Mouse (Mus musculus): ENCODE data around the gene Rasal1. TPM values are rescaled to one million over a fixed set of nuclear protein-coding genes. Genes with fewer than 3 reads are reported as not detected.

Gene Rasal1
- polyA plus RNA-seq, 1 experiment from 2014 or later: 0.31 TPM

GRCm38 (mm10) chr5:120702421-120702820, 53.8 kb downstream of the Rasal1 start:
- Histone ChIP-seq H3K9me3 (no peaks in the 10 kb centered on the region), H3K27me3 (peaks cover 36% of the 10 kb centered on the region), H3K4me2 (no peak overlapping the region), H3K36me3 (no peaks in the 10 kb centered on the region), H3K9ac (no peak overlapping the region), H3K27ac (replicated peaks) (no peak overlapping the region), H3K4me3 (no peak overlapping the region), H3K4me1 (replicated peaks) (peaks cover 84% of the 10 kb centered on the region)
- WGBS: 75% methylated on average over 4 of the region's 4 CpGs
- ATAC-seq (ENCODE audit: low read depth): no peak

- 94% methylated on average over 2 of the region's 2 CpGs for WGBS
- H3K4me1 ChIP-seq (replicated peaks): peaks cover 84% of the 10 kb centered on the region
- ATAC-seq (ENCODE audit: low read depth): no peak
Observed at GRCm38 (mm10) chr5:120702969-120703368, 54.4 kb downstream of the Rasal1 start.

GRCm38 (mm10) chr5:120703660-120704059, 55.0 kb downstream of the Rasal1 start:
- Histone ChIP-seq H3K36me3 (no peaks in the 10 kb centered on the region), H3K4me3 (no peak overlapping the region), H3K4me1 (replicated peaks) (peaks cover 84% of the 10 kb centered on the region), H3K27ac (replicated peaks) (no peak overlapping the region), H3K9me3 (no peaks in the 10 kb centered on the region), H3K4me2 (no peak overlapping the region), H3K27me3 (peaks cover 30% of the 10 kb centered on the region), H3K9ac (no peak overlapping the region)
- no peak for ATAC-seq (ENCODE audit: low read depth)
- 74% methylated on average over 3 of the region's 3 CpGs for WGBS

More at GRCm38 (mm10) chr5:120702969-120703368, 54.4 kb downstream of the Rasal1 start:
- Histone ChIP-seq H3K4me3 (no peak overlapping the region), H3K27ac (replicated peaks) (no peak overlapping the region), H3K36me3 (no peaks in the 10 kb centered on the region), H3K9ac (no peak overlapping the region), H3K27me3 (peaks cover 30% of the 10 kb centered on the region), H3K9me3 (no peaks in the 10 kb centered on the region), H3K4me2 (no peak overlapping the region)

- H3K9me3 ChIP-seq: no peaks in the 10 kb centered on the region
- H3K4me3 ChIP-seq: no peak overlapping the region
- no peaks in the 10 kb centered on the region for H3K36me3 ChIP-seq
- H3K4me2 ChIP-seq: no peak overlapping the region
- H3K27ac ChIP-seq (replicated peaks): no peak overlapping the region
- 34% methylated on average over 6 of the region's 6 CpGs for WGBS
- peaks cover 84% of the 10 kb centered on the region for H3K4me1 ChIP-seq (replicated peaks)
- no peak for ATAC-seq (ENCODE audit: low read depth)
- no peak overlapping the region for H3K9ac ChIP-seq
- peaks cover 36% of the 10 kb centered on the region for H3K27me3 ChIP-seq
Observed at GRCm38 (mm10) chr5:120704421-120704820, 55.8 kb downstream of the Rasal1 start.

- WGBS: 2% methylated on average over 16 of the region's 16 CpGs
- Histone ChIP-seq H3K27me3 (peaks cover 40% of the 10 kb centered on the region), H3K27ac (replicated peaks) (no peak overlapping the region), H3K9me3 (no peaks in the 10 kb centered on the region), H3K4me2 (peak overlapping the region; percentile 50), H3K4me1 (replicated peaks) (peaks cover 84% of the 10 kb centered on the region), H3K36me3 (no peaks in the 10 kb centered on the region), H3K4me3 (peak overlapping the region; percentile 21), H3K9ac (peak overlapping the region; percentile 46)
- ATAC-seq (ENCODE audit: low read depth): no peak
Observed at GRCm38 (mm10) chr5:120706541-120706940, 57.9 kb downstream of the Rasal1 start.

GRCm38 (mm10) chr5:120706976-120707375, 58.4 kb downstream of the Rasal1 start:
- Histone ChIP-seq H3K4me3 (peak overlapping the region; percentile 21), H3K36me3 (no peaks in the 10 kb centered on the region), H3K27ac (replicated peaks) (no peak overlapping the region), H3K4me1 (replicated peaks) (peaks cover 86% of the 10 kb centered on the region), H3K9ac (peak overlapping the region; percentile 46), H3K4me2 (peak overlapping the region; percentile 50), H3K27me3 (peaks cover 44% of the 10 kb centered on the region), H3K9me3 (no peaks in the 10 kb centered on the region)
- WGBS: 35% methylated on average over 13 of the region's 13 CpGs
- no peak for ATAC-seq (ENCODE audit: low read depth)

GRCm38 (mm10) chr5:120710161-120710825, 61.7 kb downstream of the Rasal1 start:
- 2% methylated on average over 40 of the region's 40 CpGs for WGBS
- Histone ChIP-seq H3K4me3 (peak overlapping the region; percentile 76), H3K9me3 (no peaks in the 10 kb centered on the region), H3K4me1 (replicated peaks) (peaks cover 74% of the 10 kb centered on the region), H3K27ac (replicated peaks) (peak overlapping the region; percentile 92), H3K9ac (peak overlapping the region; percentile 95), H3K36me3 (no peaks in the 10 kb centered on the region), H3K4me2 (peak overlapping the region; percentile 85), H3K27me3 (peaks cover 74% of the 10 kb centered on the region)
- ATAC-seq (ENCODE audit: low read depth): peak; percentile 23

GRCm38 (mm10) chr5:120710826-120711248, 62.2 kb downstream of the Rasal1 start:
- no peaks in the 10 kb centered on the region for H3K36me3 ChIP-seq
- H3K9me3 ChIP-seq: no peaks in the 10 kb centered on the region
- H3K27ac ChIP-seq (replicated peaks): peak overlapping the region; percentile 92
- peak overlapping the region; percentile 85 for H3K4me2 ChIP-seq
- WGBS: 1% methylated on average over 28 of the region's 34 CpGs
- peak overlapping the region; percentile 95 for H3K9ac ChIP-seq
- H3K4me1 ChIP-seq (replicated peaks): peaks cover 69% of the 10 kb centered on the region
- peak; percentile 46 for ATAC-seq (ENCODE audit: low read depth)
- peaks cover 72% of the 10 kb centered on the region for H3K27me3 ChIP-seq
- H3K4me3 ChIP-seq: peak overlapping the region; percentile 76

- Histone ChIP-seq H3K4me3 (peak overlapping the region; percentile 76), H3K9ac (peak overlapping the region; percentile 95), H3K4me1 (replicated peaks) (peaks cover 63% of the 10 kb centered on the region), H3K9me3 (no peaks in the 10 kb centered on the region), H3K36me3 (no peaks in the 10 kb centered on the region), H3K4me2 (peak overlapping the region; percentile 85), H3K27ac (replicated peaks) (peak overlapping the region; percentile 92), H3K27me3 (peaks cover 75% of the 10 kb centered on the region)
- ATAC-seq (ENCODE audit: low read depth): 0 out of 2 replicates have a peak, but pooled peaks have one; percentile 37
- WGBS: 2% methylated on average over 37 of the region's 43 CpGs
Observed at GRCm38 (mm10) chr5:120711416-120711815, 62.8 kb downstream of the Rasal1 start.

GRCm38 (mm10) chr5:120711827-120712226, 63.2 kb downstream of the Rasal1 start, which contains the start of gene Dtx1:
TSS of gene Dtx1 (minus strand) at chr5:120711927.
- Histone ChIP-seq H3K9ac (peak within 1 kb of the TSS; percentile 95), H3K27me3 (peaks cover 79% of the 10 kb centered on the region), H3K4me1 (replicated peaks) (peaks cover 59% of the 10 kb centered on the region), H3K36me3 (no peaks in the 10 kb centered on the region), H3K4me3 (peak within 1 kb of the TSS; percentile 76), H3K27ac (replicated peaks) (peak within 1 kb of the TSS; percentile 92), H3K9me3 (no peaks in the 10 kb centered on the region), H3K4me2 (peak within 1 kb of the TSS; percentile 85)
- 36% methylated on average over 3 of the region's 3 CpGs for WGBS
- ATAC-seq (ENCODE audit: low read depth): no peak

- Histone ChIP-seq H3K4me1 (replicated peaks) (peaks cover 50% of the 10 kb centered on the region), H3K27me3 (peaks cover 79% of the 10 kb centered on the region), H3K9me3 (no peaks in the 10 kb centered on the region), H3K36me3 (no peaks in the 10 kb centered on the region), H3K9ac (no peak overlapping the region), H3K4me3 (no peak overlapping the region), H3K4me2 (no peak overlapping the region), H3K27ac (replicated peaks) (no peak overlapping the region)
- WGBS: 51% methylated on average over 8 of the region's 8 CpGs
- no peak for ATAC-seq (ENCODE audit: low read depth)
Observed at GRCm38 (mm10) chr5:120712721-120713120, 64.1 kb downstream of the Rasal1 start.

GRCm38 (mm10) chr5:120714314-120714713, 65.7 kb downstream of the Rasal1 start:
- H3K9me3 ChIP-seq: no peaks in the 10 kb centered on the region
- H3K27ac ChIP-seq (replicated peaks): no peak overlapping the region
- H3K36me3 ChIP-seq: no peaks in the 10 kb centered on the region
- H3K4me3 ChIP-seq: no peak overlapping the region
- ATAC-seq (ENCODE audit: low read depth): no peak
- H3K27me3 ChIP-seq: peaks cover 68% of the 10 kb centered on the region
- H3K4me2 ChIP-seq: no peak overlapping the region
- no peak overlapping the region for H3K9ac ChIP-seq
- peaks cover 34% of the 10 kb centered on the region for H3K4me1 ChIP-seq (replicated peaks)
- WGBS: 6% methylated on average over 16 of the region's 16 CpGs
